Mouse (Mus musculus): ENCODE data around the gene Nrxn1. TPM values are rescaled to one million over a fixed set of nuclear protein-coding genes. Genes with fewer than 3 reads are reported as not detected.

Gene Nrxn1
- total and polyA plus RNA-seq, 3 experiments, result not detected

DNA sequence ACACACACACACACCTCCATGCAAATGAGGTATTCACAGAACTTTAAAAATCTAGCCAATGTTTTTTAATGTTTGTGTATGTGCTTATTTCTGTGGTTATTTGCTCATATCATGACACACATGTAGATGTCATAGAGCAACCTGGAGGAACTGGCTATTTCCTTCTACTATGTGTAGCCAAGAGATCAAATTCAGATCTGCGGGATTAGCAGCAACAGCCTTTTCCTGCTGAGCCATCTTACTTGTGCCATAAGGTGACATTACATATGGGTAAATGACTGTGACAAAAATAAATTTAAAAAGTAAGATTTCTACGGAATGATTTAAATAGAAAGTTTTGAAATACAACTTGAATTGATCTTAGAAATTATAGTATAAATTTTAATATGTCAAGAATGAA lies 672.1 kb downstream of the Nrxn1 start:
- Histone ChIP-seq H3K4me3 (ENCODE audit: control insufficient read depth in 1 of 2, insufficient read depth in 1 of 2, low read depth in 2 of 2, low read length in 2 of 2) (no peak overlapping the region), H3K36me3 (ENCODE audit: control insufficient read depth in 1 of 2, insufficient read depth in 2 of 2, low read length in 2 of 2) (no peaks in the 10 kb centered on the region), H3K27ac (ENCODE audit: control insufficient read depth, low read depth, low read length) (no peak overlapping the region), H3K9me3 (replicated peaks; ENCODE audit: insufficient read depth, low read length) (no peaks in the 10 kb centered on the region), H3K9ac (ENCODE audit: control insufficient read depth, low read depth, low read length, poor library complexity, severe bottlenecking) (no peak overlapping the region), H3K4me1 (ENCODE audit: control insufficient read depth in 1 of 2, insufficient read depth in 2 of 2, low read length in 2 of 2) (no peaks in the 10 kb centered on the region), H3K27me3 (ENCODE audit: control insufficient read depth in 1 of 2, insufficient read depth in 2 of 2, low read length in 2 of 2) (no peaks in the 10 kb centered on the region), H3K79me2 (ENCODE audit: control insufficient read depth, insufficient read depth, low read length, poor library complexity) (no peaks in the 10 kb centered on the region)
- TF ChIP-seq MEF2A (IDR thresholded peaks at IDR 0.05; ENCODE audit: extremely low read depth, insufficient replicate concordance, low read depth, low read length, poor library complexity, severe bottlenecking) (no peak), RAD21 (IDR thresholded peaks at IDR 0.05; ENCODE audit: low read depth, low read length) (no peak), POLR2AphosphoS5 (IDR thresholded peaks at IDR 0.05; ENCODE audit: borderline replicate concordance, low read depth, low read length) (no peak), GATA1 (IDR thresholded peaks at IDR 0.05; ENCODE audit: low read depth, low read length) (no peak), ZNF384 (IDR thresholded peaks at IDR 0.05; ENCODE audit: low read depth, low read length) (no peak), KAT2A (conservative IDR thresholded peaks at IDR 0.05; ENCODE audit: low read depth, low read length) (no peak), USF1 (IDR thresholded peaks at IDR 0.05; ENCODE audit: low read depth, low read length) (no peak), ETS1 (IDR thresholded peaks at IDR 0.05; ENCODE audit: low read depth, low read length) (no peak), MAX (IDR thresholded peaks at IDR 0.05; ENCODE audit: low read length) (no peak), NRF1 (IDR thresholded peaks at IDR 0.05; ENCODE audit: insufficient read depth, low read depth, low read length, poor library complexity, severe bottlenecking) (no peak), ZMIZ1 (IDR thresholded peaks at IDR 0.05; ENCODE audit: low read depth, low read length) (no peak), MYC (IDR thresholded peaks at IDR 0.05; ENCODE audit: low read depth, low read length) (no peak), MAZ (IDR thresholded peaks at IDR 0.05; ENCODE audit: low read depth, low read length) (no peak), GABPA (IDR thresholded peaks at IDR 0.05; ENCODE audit: low read depth, low read length) (no peak), UBTF (IDR thresholded peaks at IDR 0.05; ENCODE audit: borderline replicate concordance, insufficient read depth, low read depth, low read length) (no peak), RCOR1 (IDR thresholded peaks at IDR 0.05; ENCODE audit: low read depth, low read length) (no peak)
- DNase-seq (ENCODE audit: low read depth, low spot score), result no peak

DNA sequence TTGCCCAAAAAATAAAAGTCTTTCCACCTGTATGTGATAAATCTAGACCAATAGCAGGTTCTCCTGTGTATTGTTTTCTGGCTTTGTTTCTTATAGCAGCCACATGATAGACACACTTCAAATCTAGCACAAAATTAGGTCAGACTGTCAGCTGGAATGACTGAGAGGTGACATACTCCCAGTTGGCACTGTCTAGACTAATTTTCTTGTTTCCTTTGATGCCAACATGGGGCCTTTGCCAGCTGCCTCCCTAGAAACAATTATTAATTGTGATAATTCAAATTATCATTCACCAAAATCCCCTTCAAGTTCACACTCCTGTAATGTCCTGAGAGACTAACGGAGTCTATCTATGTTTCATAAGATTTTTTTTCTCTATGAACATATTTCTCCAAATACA lies 673.3 kb downstream of the Nrxn1 start:
- Histone ChIP-seq H3K27ac (ENCODE audit: control insufficient read depth, low read depth, low read length) (no peak overlapping the region), H3K27me3 (ENCODE audit: control insufficient read depth in 1 of 2, insufficient read depth in 2 of 2, low read length in 2 of 2) (no peaks in the 10 kb centered on the region), H3K9ac (ENCODE audit: control insufficient read depth, low read depth, low read length, poor library complexity, severe bottlenecking) (no peak overlapping the region), H3K79me2 (ENCODE audit: control insufficient read depth, insufficient read depth, low read length, poor library complexity) (no peaks in the 10 kb centered on the region), H3K9me3 (replicated peaks; ENCODE audit: insufficient read depth, low read length) (no peaks in the 10 kb centered on the region), H3K36me3 (ENCODE audit: control insufficient read depth in 1 of 2, insufficient read depth in 2 of 2, low read length in 2 of 2) (no peaks in the 10 kb centered on the region), H3K4me3 (ENCODE audit: control insufficient read depth in 1 of 2, insufficient read depth in 1 of 2, low read depth in 2 of 2, low read length in 2 of 2) (no peak overlapping the region), H3K4me1 (ENCODE audit: control insufficient read depth in 1 of 2, insufficient read depth in 2 of 2, low read length in 2 of 2) (no peaks in the 10 kb centered on the region)
- no peak for TF ChIP-seq POLR2A (IDR thresholded peaks at IDR 0.05; ENCODE audit: control insufficient read depth in 1 of 2, insufficient read depth in 1 of 2, low read depth in 1 of 2, low read length in 2 of 2, poor library complexity in 1 of 2)
- TF ChIP-seq TBP (IDR thresholded peaks at IDR 0.05; ENCODE audit: low read depth, low read length), result no peak
- DNase-seq (ENCODE audit: low read depth, low spot score), result no peak

All from MEL (cell line).